Mouse (Mus musculus): ENCODE data around the gene Tigd4. TPM values are rescaled to one million over a fixed set of nuclear protein-coding genes. Genes with fewer than 3 reads are reported as not detected.
"Not testable (repeated sequence)": the region's sequence is repeated elsewhere in the genome, so short reads cannot be mapped to it uniquely, and the experiment has no call there.

Tigd4 gene
- not detected in 2 replicates for polyA plus RNA-seq (2012)

- Histone ChIP-seq H3K4me1 (ENCODE audit: control insufficient read depth) (peaks cover 4% of the 10 kb centered on the region), H3K27me3 (ENCODE audit: control insufficient read depth) (peaks cover 48% of the 10 kb centered on the region), H3K9me3 (ENCODE audit: control insufficient read depth, low read length) (no peaks in the 10 kb centered on the region), H3K4me3 (replicated peaks) (no peak within 1 kb of the TSS), H3K36me3 (ENCODE audit: control insufficient read depth) (no peaks in the 10 kb centered on the region)
- TF ChIP-seq GATA1 (IDR thresholded peaks at IDR 0.05; ENCODE audit: low read length) (no peak), TAL1 (IDR thresholded peaks at IDR 0.05; ENCODE audit: low read length) (no peak)
These were observed at the start of gene Tigd4 for GRCm38 (mm10) chr3:84593274-84593673. Gene Tigd4, plus strand, starts transcription at chr3:84593574.

GRCm38 (mm10) chr3:84547177-84547576 is 46.2 kb upstream of the Tigd4 start:
- no peak for TF ChIP-seq GATA1 (IDR thresholded peaks at IDR 0.05; ENCODE audit: low read length)
- TF ChIP-seq TAL1 (IDR thresholded peaks at IDR 0.05; ENCODE audit: low read length), result no peak
- Histone ChIP-seq H3K4me1 (ENCODE audit: control insufficient read depth) (peaks cover 3% of the 10 kb centered on the region; the same call in 1 of the 2 replicates), H3K9me3 (ENCODE audit: control insufficient read depth, low read length) (no peaks in the 10 kb centered on the region), H3K36me3 (ENCODE audit: control insufficient read depth) (no peaks in the 10 kb centered on the region), H3K4me3 (replicated peaks) (no peak overlapping the region), H3K27me3 (ENCODE audit: control insufficient read depth) (no peaks in the 10 kb centered on the region)

- H3K4me3 ChIP-seq (replicated peaks), result no peak overlapping the region
- H3K4me1 ChIP-seq (ENCODE audit: control insufficient read depth), result no peaks in the 10 kb centered on the region
- no peaks in the 10 kb centered on the region for H3K36me3 ChIP-seq (ENCODE audit: control insufficient read depth)
- TF ChIP-seq GATA1 (IDR thresholded peaks at IDR 0.05; ENCODE audit: low read length), result no peak
- no peak for TF ChIP-seq TAL1 (IDR thresholded peaks at IDR 0.05; ENCODE audit: low read length)
- H3K27me3 ChIP-seq (ENCODE audit: control insufficient read depth), result no peaks in the 10 kb centered on the region
- no peaks in the 10 kb centered on the region for H3K9me3 ChIP-seq (ENCODE audit: control insufficient read depth, low read length)
These were observed 37.6 kb upstream of the Tigd4 start for GRCm38 (mm10) chr3:84555780-84556179.

GRCm38 (mm10) chr3:84558301-84558700 is 35.1 kb upstream of the Tigd4 start:
- TF ChIP-seq TAL1 (IDR thresholded peaks at IDR 0.05; ENCODE audit: low read length), result no peak
- no peak for TF ChIP-seq GATA1 (IDR thresholded peaks at IDR 0.05; ENCODE audit: low read length)
- Histone ChIP-seq H3K4me1 (ENCODE audit: control insufficient read depth) (peaks cover under 1% of the 10 kb centered on the region; the same call in 1 of the 2 replicates), H3K9me3 (ENCODE audit: control insufficient read depth, low read length) (no peaks in the 10 kb centered on the region), H3K27me3 (ENCODE audit: control insufficient read depth) (no peaks in the 10 kb centered on the region), H3K36me3 (ENCODE audit: control insufficient read depth) (no peaks in the 10 kb centered on the region), H3K4me3 (replicated peaks) (no peak overlapping the region)

- not testable (repeated sequence) for H3K27me3 ChIP-seq (ENCODE audit: control insufficient read depth); H3K4me3 ChIP-seq (replicated peaks); H3K9me3 ChIP-seq (ENCODE audit: control insufficient read depth, low read length); H3K4me1 ChIP-seq (ENCODE audit: control insufficient read depth); H3K36me3 ChIP-seq (ENCODE audit: control insufficient read depth)
These were observed 30.5 kb upstream of the Tigd4 start for GRCm38 (mm10) chr3:84562911-84563310.

- no peaks in the 10 kb centered on the region for H3K9me3 ChIP-seq (ENCODE audit: control insufficient read depth, low read length)
- TF ChIP-seq GATA1 (IDR thresholded peaks at IDR 0.05; ENCODE audit: low read length), result no peak
- no peak for TF ChIP-seq TAL1 (IDR thresholded peaks at IDR 0.05; ENCODE audit: low read length)
- no peak overlapping the region for H3K4me3 ChIP-seq (replicated peaks)
- no peaks in the 10 kb centered on the region for H3K27me3 ChIP-seq (ENCODE audit: control insufficient read depth)
- H3K36me3 ChIP-seq (ENCODE audit: control insufficient read depth), result no peaks in the 10 kb centered on the region
- peaks cover 4% of the 10 kb centered on the region for H3K4me1 ChIP-seq (ENCODE audit: control insufficient read depth)
These were observed 30.0 kb upstream of the Tigd4 start for GRCm38 (mm10) chr3:84563415-84563814.

GRCm38 (mm10) chr3:84568540-84568939 is 24.8 kb upstream of the Tigd4 start:
- H3K4me1 ChIP-seq (ENCODE audit: control insufficient read depth), result peaks cover 2% of the 10 kb centered on the region
- H3K36me3 ChIP-seq (ENCODE audit: control insufficient read depth), result no peaks in the 10 kb centered on the region
- H3K27me3 ChIP-seq (ENCODE audit: control insufficient read depth), result no peaks in the 10 kb centered on the region
- H3K4me3 ChIP-seq (replicated peaks), result no peak overlapping the region
- TF ChIP-seq TAL1 (IDR thresholded peaks at IDR 0.05; ENCODE audit: low read length), result no peak
- no peak for TF ChIP-seq GATA1 (IDR thresholded peaks at IDR 0.05; ENCODE audit: low read length)
- H3K9me3 ChIP-seq (ENCODE audit: control insufficient read depth, low read length), result no peaks in the 10 kb centered on the region

- H3K9me3 ChIP-seq (ENCODE audit: control insufficient read depth, low read length), result no peaks in the 10 kb centered on the region
- H3K4me3 ChIP-seq (replicated peaks), result no peak overlapping the region
- no peaks in the 10 kb centered on the region for H3K4me1 ChIP-seq (ENCODE audit: control insufficient read depth)
- H3K36me3 ChIP-seq (ENCODE audit: control insufficient read depth), result no peaks in the 10 kb centered on the region
- no peaks in the 10 kb centered on the region for H3K27me3 ChIP-seq (ENCODE audit: control insufficient read depth)
- no peak for TF ChIP-seq GATA1 (IDR thresholded peaks at IDR 0.05; ENCODE audit: low read length)
- TF ChIP-seq TAL1 (IDR thresholded peaks at IDR 0.05; ENCODE audit: low read length), result no peak
These were observed 23.8 kb upstream of the Tigd4 start for GRCm38 (mm10) chr3:84569587-84569986.

GRCm38 (mm10) chr3:84570501-84570900 is 22.9 kb upstream of the Tigd4 start:
- Histone ChIP-seq H3K4me1 (ENCODE audit: control insufficient read depth) (no peaks in the 10 kb centered on the region), H3K36me3 (ENCODE audit: control insufficient read depth) (no peaks in the 10 kb centered on the region), H3K4me3 (replicated peaks) (no peak overlapping the region), H3K27me3 (ENCODE audit: control insufficient read depth) (no peaks in the 10 kb centered on the region), H3K9me3 (ENCODE audit: control insufficient read depth, low read length) (no peaks in the 10 kb centered on the region)
- TF ChIP-seq GATA1 (IDR thresholded peaks at IDR 0.05; ENCODE audit: low read length), result no peak
- no peak for TF ChIP-seq TAL1 (IDR thresholded peaks at IDR 0.05; ENCODE audit: low read length)

GRCm38 (mm10) chr3:84580716-84581115 is 12.7 kb upstream of the Tigd4 start:
- H3K9me3 ChIP-seq (ENCODE audit: control insufficient read depth, low read length), result no peaks in the 10 kb centered on the region
- no peak overlapping the region for H3K4me3 ChIP-seq (replicated peaks)

More at GRCm38 (mm10) chr3:84580716-84581115, 12.7 kb upstream of the Tigd4 start:
- Histone ChIP-seq H3K27me3 (ENCODE audit: control insufficient read depth) (peaks cover 45% of the 10 kb centered on the region), H3K36me3 (ENCODE audit: control insufficient read depth) (no peaks in the 10 kb centered on the region), H3K4me1 (ENCODE audit: control insufficient read depth) (peaks cover 29% of the 10 kb centered on the region)
- TF ChIP-seq TAL1 (IDR thresholded peaks at IDR 0.05; ENCODE audit: low read length), result no peak
- TF ChIP-seq GATA1 (IDR thresholded peaks at IDR 0.05; ENCODE audit: low read length), result no peak
